Mouse (Mus musculus): Measurements from ENCODE around the gene Cstl1. TPM values are rescaled to one million over a fixed set of nuclear protein-coding genes. Genes with fewer than 3 reads are reported as not detected.
"Not testable (repeated sequence)": the region's sequence is repeated elsewhere in the genome, so short reads cannot be mapped to it uniquely, and the experiment has no call there.

Cstl1 gene
- polyA plus RNA-seq (2012; rRNA removed), result 0.74 and 0.90 TPM in 2 replicates

- DNase-seq (ENCODE audit: extremely low spot score in 1 of 2, low spot score in 1 of 2), result no peak
Measured at GRCm38 (mm10) chr2:148750058-148750457, at the start of gene Cstl1. Gene Cstl1 (plus strand): TSS chr2:148750358.

- peak in 1 of 2 experiments; percentile 60 for DNase-seq (ENCODE audit: extremely low spot score in 1 of 2, low spot score in 1 of 2)
Measured at GRCm38 (mm10) chr2:148706409-148707201, 43.6 kb upstream of the Cstl1 start.

GRCm38 (mm10) chr2:148707202-148707530 lies 43.0 kb upstream of the Cstl1 start:
- DNase-seq (ENCODE audit: extremely low spot score in 1 of 2, low spot score in 1 of 2), result no peak

GRCm38 (mm10) chr2:148712326-148712725 lies 37.8 kb upstream of the Cstl1 start:
- DNase-seq (ENCODE audit: extremely low spot score in 1 of 2, low spot score in 1 of 2), result no peak

- DNase-seq (ENCODE audit: extremely low spot score in 1 of 2, low spot score in 1 of 2), result no peak
Measured at GRCm38 (mm10) chr2:148717072-148717471, 33.1 kb upstream of the Cstl1 start.

GRCm38 (mm10) chr2:148719271-148719995 lies 30.7 kb upstream of the Cstl1 start:
- DNase-seq (ENCODE audit: extremely low spot score in 1 of 2, low spot score in 1 of 2), result no peak

- peak in 1 of 2 experiments; percentile 20 for DNase-seq (ENCODE audit: extremely low spot score in 1 of 2, low spot score in 1 of 2)
Measured at GRCm38 (mm10) chr2:148731614-148732326, 18.4 kb upstream of the Cstl1 start.

GRCm38 (mm10) chr2:148732327-148733000 lies 17.7 kb upstream of the Cstl1 start, which contains the start of gene Napb:
Gene Napb (minus strand): TSS chr2:148732467.
- peak; percentile 96 to 97 for DNase-seq (ENCODE audit: extremely low spot score in 1 of 2, low spot score in 1 of 2)

- peak in 1 of 2 experiments; percentile 64 for DNase-seq (ENCODE audit: extremely low spot score in 1 of 2, low spot score in 1 of 2)
Measured at GRCm38 (mm10) chr2:148743001-148743400, 7.2 kb upstream of the Cstl1 start.

- DNase-seq (ENCODE audit: extremely low spot score in 1 of 2, low spot score in 1 of 2), result no peak
Measured at GRCm38 (mm10) chr2:148743846-148744407, 6.2 kb upstream of the Cstl1 start.

GRCm38 (mm10) chr2:148751893-148752813 lies 2.0 kb downstream of the Cstl1 start:
- DNase-seq (ENCODE audit: extremely low spot score in 1 of 2, low spot score in 1 of 2), result peak; percentile 68 to 91

- DNase-seq (ENCODE audit: extremely low spot score in 1 of 2, low spot score in 1 of 2), result no peak
Measured at GRCm38 (mm10) chr2:148754310-148754846, 4.2 kb downstream of the Cstl1 start.

GRCm38 (mm10) chr2:148763648-148764388 lies 13.7 kb downstream of the Cstl1 start:
- DNase-seq (ENCODE audit: extremely low spot score in 1 of 2, low spot score in 1 of 2), result no peak

GRCm38 (mm10) chr2:148771397-148771796 lies 21.2 kb downstream of the Cstl1 start, which contains the start of gene Cst11:
Gene Cst11 (minus strand): TSS chr2:148771497.
- DNase-seq (ENCODE audit: extremely low spot score in 1 of 2, low spot score in 1 of 2), result not testable (repeated sequence)

GRCm38 (mm10) chr2:148781709-148782108 lies 31.6 kb downstream of the Cstl1 start, which contains the start of gene 8030411F24Rik:
Gene 8030411F24Rik (plus strand): TSS chr2:148782009.
- no peak for DNase-seq (ENCODE audit: extremely low spot score in 1 of 2, low spot score in 1 of 2)

- peak; percentile 7 to 11 for DNase-seq (ENCODE audit: extremely low spot score in 1 of 2, low spot score in 1 of 2)
Measured at GRCm38 (mm10) chr2:148789142-148789541, 39.0 kb downstream of the Cstl1 start, which contains the start of gene Cst12. Gene Cst12 (plus strand): TSS chr2:148789361.

GRCm38 (mm10) chr2:148798485-148798884 lies 48.3 kb downstream of the Cstl1 start, which contains the start of gene Cst8:
Gene Cst8 (plus strand): TSS chr2:148798785.
- DNase-seq (ENCODE audit: extremely low spot score in 1 of 2, low spot score in 1 of 2), result no peak

- DNase-seq (ENCODE audit: extremely low spot score in 1 of 2, low spot score in 1 of 2), result no peak
Measured at GRCm38 (mm10) chr2:148801491-148801921, 51.3 kb downstream of the Cstl1 start.
